Mouse (Mus musculus) liver, adult 2 months (tissue): ENCODE data around the gene Dnajc30. TPM values are rescaled to one million over a fixed set of nuclear protein-coding genes. Genes with fewer than 3 reads are reported as not detected.

Experiments
- DNase-seq: peaks from one replicate; pipeline ENCODE4 v3.0.0-alpha.2; 2011; ENCODE audit warnings: low read depth, low spot score; ENCODE audit errors: extremely low read depth
- H3K27ac ChIP-seq: fragments of 200-500 bp; replicated peaks from 2 replicates; pipeline ENCODE4 v1.5.1; 2012; ENCODE audit warnings: low read depth, mild to moderate bottlenecking, control low read depth, inconsistent platforms, low read length; ENCODE audit not compliant: insufficient read depth
- H3K27me3 ChIP-seq: fragments of 200-500 bp; 2 replicates; pipeline ENCODE4 v1.6.1; 2012; ENCODE audit warnings: mild to moderate bottlenecking, moderate library complexity, low read length, inconsistent platforms; ENCODE audit not compliant: control insufficient read depth, insufficient read depth
- H3K36me3 ChIP-seq: fragments of 200-500 bp; 2 replicates; pipeline ENCODE4 v1.6.1; 2012; ENCODE audit warnings: low read length, inconsistent platforms; ENCODE audit not compliant: control insufficient read depth, insufficient read depth
- H3K4me1 ChIP-seq: fragments of 200-500 bp; 2 replicates; pipeline ENCODE4 v1.6.1; 2011; ENCODE audit warnings: low read length; ENCODE audit not compliant: control insufficient read depth, insufficient read depth
- H3K4me3 ChIP-seq: fragments of 200-500 bp; 2 replicates; pipeline ENCODE4 v1.5.1; 2011; ENCODE audit warnings: low read depth, mild to moderate bottlenecking, control low read depth, low read length, moderate library complexity; ENCODE audit not compliant: insufficient read depth
- H3K79me2 ChIP-seq: fragments of 200-500 bp; 2 replicates; pipeline ENCODE4 v1.6.1; 2012; ENCODE audit warnings: inconsistent platforms, mild to moderate bottlenecking, low read length, moderate library complexity; ENCODE audit not compliant: control insufficient read depth, insufficient read depth
- H3K9ac ChIP-seq: fragments of 200-500 bp; 2 replicates; pipeline ENCODE4 v1.6.1; 2012; ENCODE audit warnings: low read depth, mild to moderate bottlenecking, control low read depth, inconsistent platforms, low read length
- CTCF ChIP-seq: fragments of 200-500 bp; IDR thresholded peaks from 2 replicates; pipeline ENCODE4 v1.5.1; 2011; ENCODE audit warnings: low read depth, low read length, control low read depth
- POLR2A ChIP-seq: fragments of 200-500 bp; IDR thresholded peaks from 2 replicates; pipeline ENCODE4 v1.6.1; 2011; ENCODE audit warnings: low read length, control low read depth; ENCODE audit not compliant: insufficient read depth; ENCODE audit errors: extremely low read depth
- WGBS: fragments of 180-500 bp; shearing (Covaris S2); methylation state at CpG from one replicate; pipeline ENCODE4 v1.1.7; 2018; 5-methylcytosine and 5-hydroxymethylcytosine counted together
- polyA plus RNA-seq: library from polyadenylated mRNA; depleted of rRNA; stranded (reverse); fragments of >200 nt; gene quantifications from 2 replicates; pipeline ENCODE4 v1.2.3, GENCODE M21; 2012
- total RNA-seq: library from RNA; depleted of rRNA; stranded (reverse); fragments of >200 nt; gene quantifications from 2 replicates; pipeline ENCODE4 v1.2.3, GENCODE M21; 2014

Dnajc30 gene
- total and polyA plus RNA-seq, 2 experiments: 7.1 to 39.9 TPM

- 3% methylated on average over 40 of the region's 40 CpGs for WGBS
- H3K4me3 ChIP-seq: peak overlapping the region; percentile 80
- H3K9ac ChIP-seq: peak overlapping the region; percentile 92
- H3K36me3 ChIP-seq: peaks cover 2% of the 10 kb centered on the region; the same call in 1 of the 2 replicates
- H3K27me3 ChIP-seq: no peaks in the 10 kb centered on the region
- peak overlapping the region; percentile 91 for H3K27ac ChIP-seq
- DNase-seq: peak; percentile 93
- TF ChIP-seq POLR2A (peak; percentile 43; the same call in 1 of the 2 replicates), CTCF (peak; percentile 85)
- H3K79me2 ChIP-seq: peaks cover 19% of the 10 kb centered on the region
- peaks cover 32% of the 10 kb centered on the region for H3K4me1 ChIP-seq
Measured at GRCm38 (mm10) chr5:135107521-135108501, 43.8 kb downstream of the Dnajc30 start.

GRCm38 (mm10) chr5:135109017-135109416, 45.0 kb downstream of the Dnajc30 start:
- no peak for TF ChIP-seq CTCF
- TF ChIP-seq POLR2A: no peak
- peaks cover 24% of the 10 kb centered on the region for H3K79me2 ChIP-seq
- no peaks in the 10 kb centered on the region for H3K27me3 ChIP-seq
- DNase-seq: peak; percentile 88
- H3K27ac ChIP-seq: peak overlapping the region; percentile 91
- peak overlapping the region; percentile 70 for H3K9ac ChIP-seq
- peak overlapping the region; percentile 45 for H3K4me3 ChIP-seq
- H3K36me3 ChIP-seq: peaks cover 6% of the 10 kb centered on the region
- H3K4me1 ChIP-seq: peaks cover 36% of the 10 kb centered on the region
- 15% methylated on average over 6 of the region's 6 CpGs for WGBS

GRCm38 (mm10) chr5:135109426-135109825, 45.4 kb downstream of the Dnajc30 start:
- peak overlapping the region; percentile 91 for H3K27ac ChIP-seq
- no peaks in the 10 kb centered on the region for H3K27me3 ChIP-seq
- H3K36me3 ChIP-seq: peaks cover 9% of the 10 kb centered on the region
- peaks cover 24% of the 10 kb centered on the region for H3K79me2 ChIP-seq
- peak overlapping the region; percentile 70 for H3K9ac ChIP-seq
- H3K4me3 ChIP-seq: peak overlapping the region; percentile 45
- DNase-seq: peak; percentile 60
- H3K4me1 ChIP-seq: peaks cover 38% of the 10 kb centered on the region
- 25% methylated on average over 3 of the region's 3 CpGs for WGBS
- no peak for TF ChIP-seq CTCF
- TF ChIP-seq POLR2A: 0 out of 2 replicates have a peak, but pooled peaks have one; percentile 6

GRCm38 (mm10) chr5:135109976-135110375, 46.0 kb downstream of the Dnajc30 start:
- H3K79me2 ChIP-seq: peaks cover 21% of the 10 kb centered on the region
- H3K4me3 ChIP-seq: no peak overlapping the region
- WGBS: 14% methylated on average over 6 of the region's 6 CpGs
- DNase-seq: peak; percentile 66
- peaks cover 37% of the 10 kb centered on the region for H3K4me1 ChIP-seq
- no peak for TF ChIP-seq CTCF
- no peak for TF ChIP-seq POLR2A
- H3K9ac ChIP-seq: peak overlapping the region; percentile 42
- H3K27me3 ChIP-seq: no peaks in the 10 kb centered on the region
- peak overlapping the region; percentile 91 for H3K27ac ChIP-seq
- peaks cover 9% of the 10 kb centered on the region for H3K36me3 ChIP-seq

GRCm38 (mm10) chr5:135113782-135114181, 49.8 kb downstream of the Dnajc30 start:
- 55% methylated on average over 12 of the region's 12 CpGs for WGBS

More at GRCm38 (mm10) chr5:135113782-135114181, 49.8 kb downstream of the Dnajc30 start:
- Histone ChIP-seq H3K9ac (peak overlapping the region; percentile 26; the same call in 1 of the 2 replicates), H3K36me3 (peaks cover 21% of the 10 kb centered on the region), H3K79me2 (peaks cover 25% of the 10 kb centered on the region), H3K27me3 (no peaks in the 10 kb centered on the region), H3K27ac (peak overlapping the region; percentile 15; the same call in 1 of the 2 replicates), H3K4me1 (peaks cover 47% of the 10 kb centered on the region), H3K4me3 (no peak overlapping the region)
- TF ChIP-seq POLR2A (no peak), CTCF (no peak)
- no peak for DNase-seq
